ENCODE assay signal across 9 mouse cellular contexts in the genomic region with DNA sequence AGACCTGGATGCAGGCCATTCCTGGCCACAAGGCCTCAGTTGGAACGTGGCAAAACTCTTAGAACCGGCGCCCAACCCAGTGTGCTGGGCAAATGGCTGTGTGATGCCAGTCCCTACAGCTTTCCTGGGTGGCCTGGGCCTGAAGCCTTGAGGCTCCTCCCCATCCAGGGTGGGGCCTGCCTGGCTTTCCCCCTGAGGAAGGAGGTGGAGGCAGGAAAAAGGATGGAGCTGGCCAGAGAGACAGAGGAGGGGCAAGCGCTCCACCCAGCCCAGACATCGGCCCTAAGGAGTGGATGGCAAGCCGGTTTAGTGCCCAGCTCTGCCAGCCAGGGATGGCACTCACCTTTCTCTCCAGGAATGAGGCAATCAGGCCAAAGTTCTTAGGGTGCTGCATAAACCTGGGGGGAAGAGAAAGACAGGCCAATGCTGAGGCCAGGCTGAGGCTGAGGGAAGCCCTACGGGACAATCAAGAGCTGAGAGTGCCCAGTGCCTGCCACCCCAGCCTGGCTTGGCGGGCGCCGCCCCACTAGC.
A peak's percentile ranks its signal among the peaks of the same experiment; 100 is the strongest.
DNase-seq lines count a peak whose midpoint lies in the region; ATAC-seq and TF ChIP-seq lines count a peak whose summit lies in the region.
"Had no signal": no experiment of that assay in that cellular context is flagged by ENCODE, and none has a peak within 500 bp of the region (broad histone marks: within the 10 kb centered on the region; RNA-seq: fewer than 3 reads in every experiment).

No protein-coding gene starts in this region.

- 39% methylated on average over 10 of the region's 10 CpGs for WGBS in kidney, adult 2 months
- WGBS in lung, embryonic 14.5 days = 84% methylated on average over 10 of the region's 10 CpGs

- H3K4me2 ChIP-seq in lung, embryonic 14.5 days = no peak overlapping the region

- H3K27ac ChIP-seq in kidney, adult 2 months (ENCODE audit: insufficient read depth, low read depth, low read length) = peak overlapping the region; percentile 89
- H3K27ac ChIP-seq in lung, embryonic 14.5 days (ENCODE audit: low read depth) = peak overlapping the region; percentile 80

- no peak for TF ChIP-seq CTCF in kidney, adult 2 months (conservative IDR thresholded peaks at IDR 0.05; ENCODE audit: insufficient read depth, insufficient read length, low read depth, low read length)
- no peak for TF ChIP-seq CTCF in lung, embryonic 14.5 days (IDR thresholded peaks at IDR 0.05; ENCODE audit: low read depth)

- no peaks in the 10 kb centered on the region; the same call in 1 of the 2 replicates for H3K36me3 ChIP-seq in kidney, adult 2 months (ENCODE audit: control insufficient read depth, insufficient read depth, low read length)
- H3K36me3 ChIP-seq in lung, embryonic 14.5 days (ENCODE audit: insufficient read depth) = peaks cover 92% of the 10 kb centered on the region
- H3K36me3 ChIP-seq: G1E had no signal

- no peak overlapping the region for H3K4me3 ChIP-seq in kidney, adult 2 months (ENCODE audit: insufficient read depth, low read depth, low read length)
- H3K4me3 ChIP-seq in lung, embryonic 14.5 days (ENCODE audit: low read depth, low read length) = no peak overlapping the region

- no peaks in the 10 kb centered on the region for H3K9me3 ChIP-seq in lung, embryonic 14.5 days (ENCODE audit: low read depth, low read length)

- DNase-seq in kidney, adult 2 months = no peak
- no peak for DNase-seq in kidney, adult 9 months
- peak; percentile 60 for DNase-seq in adrenal gland, postnatal 10 days
- DNase-seq in heart, adult 9 months (ENCODE audit: low spot score in 2 of 2) = peak; percentile 53 to 71
- no peak for DNase-seq in lung, embryonic 14.5 days
- DNase-seq in thymus, postnatal 14 days = no peak
- no peak for DNase-seq in spleen, adult 12 weeks (ENCODE audit: low spot score)
- DNase-seq in thymus, postnatal 10 days (ENCODE audit: low spot score in 2 of 2) = no peak

- peak overlapping the region; percentile 11; the same call in 1 of the 2 replicates for H3K9ac ChIP-seq in lung, embryonic 14.5 days

- no peak for TF ChIP-seq POLR2A in kidney, adult 2 months (IDR thresholded peaks at IDR 0.05; ENCODE audit: low read depth, low read length)

- H3K27me3 ChIP-seq in kidney, adult 2 months (replicated peaks; ENCODE audit: control insufficient read depth, insufficient read depth, low read length) = no peaks in the 10 kb centered on the region
- no peaks in the 10 kb centered on the region for H3K27me3 ChIP-seq in lung, embryonic 14.5 days (ENCODE audit: insufficient read depth, low read length)

- peaks cover 20% of the 10 kb centered on the region for H3K4me1 ChIP-seq in kidney, adult 2 months (ENCODE audit: control insufficient read depth, insufficient read depth, low read length)
- peaks cover 11% of the 10 kb centered on the region for H3K4me1 ChIP-seq in lung, embryonic 14.5 days (ENCODE audit: insufficient read depth)

- 0 out of 2 replicates have a peak, but pooled peaks have one; percentile 5 for ATAC-seq in lung, embryonic 14.5 days (ENCODE audit: insufficient read depth)

Comparison
In these comparisons a context has a peak if more than half of its experiments do, and no peak if none do; other contexts are left out.
1. DNase-seq: peak in adrenal gland, postnatal 10 days (single experiment) and heart, adult 9 months (2 of 2); none in kidney, adult 2 months (single experiment), kidney, adult 9 months (single experiment), lung, embryonic 14.5 days (single experiment), thymus, postnatal 14 days (single experiment), spleen, adult 12 weeks (single experiment) and thymus, postnatal 10 days (0 of 2).